Mouse (Mus musculus): Measurements from ENCODE around the gene Il18r1.
A peak's percentile ranks its signal among the peaks of the same experiment; 100 is the strongest.

The Il18r1 gene

GRCm38 (mm10) chr1:40465477-40466430 is at the start of gene Il18r1:
TSS of gene Il18r1 (plus strand) at chr1:40465552.
- DNase-seq (ENCODE audit: low spot score), result peak; percentile 4

- DNase-seq (ENCODE audit: low spot score), result no peak
Observed at GRCm38 (mm10) chr1:40417034-40417433, 48.3 kb upstream of the Il18r1 start.

- DNase-seq (ENCODE audit: low spot score), result no peak
Observed at GRCm38 (mm10) chr1:40418512-40418911, 46.8 kb upstream of the Il18r1 start.

GRCm38 (mm10) chr1:40423892-40424291 is 41.5 kb upstream of the Il18r1 start:
- no peak for DNase-seq (ENCODE audit: low spot score)

- no peak for DNase-seq (ENCODE audit: low spot score)
Observed at GRCm38 (mm10) chr1:40427270-40427669, 38.1 kb upstream of the Il18r1 start.

GRCm38 (mm10) chr1:40427901-40428300 is 37.5 kb upstream of the Il18r1 start:
- DNase-seq (ENCODE audit: low spot score), result no peak

GRCm38 (mm10) chr1:40428910-40429675 is 36.3 kb upstream of the Il18r1 start, which contains the start of gene Il1rl1:
TSS of gene Il1rl1 (plus strand) at chr1:40429570.
- no peak for DNase-seq (ENCODE audit: low spot score)

- no peak for DNase-seq (ENCODE audit: low spot score)
Observed at GRCm38 (mm10) chr1:40430143-40430834, 35.1 kb upstream of the Il18r1 start.

GRCm38 (mm10) chr1:40432169-40432568 is 33.2 kb upstream of the Il18r1 start:
- no peak for DNase-seq (ENCODE audit: low spot score)

GRCm38 (mm10) chr1:40435936-40436335 is 29.4 kb upstream of the Il18r1 start:
- DNase-seq (ENCODE audit: low spot score), result no peak

- no peak for DNase-seq (ENCODE audit: low spot score)
Observed at GRCm38 (mm10) chr1:40437340-40437739, 28.0 kb upstream of the Il18r1 start.

GRCm38 (mm10) chr1:40439504-40439903 is 25.8 kb upstream of the Il18r1 start:
- DNase-seq (ENCODE audit: low spot score), result no peak

GRCm38 (mm10) chr1:40444800-40445199 is 20.6 kb upstream of the Il18r1 start:
- DNase-seq (ENCODE audit: low spot score), result no peak

GRCm38 (mm10) chr1:40467306-40467705 is 2.0 kb downstream of the Il18r1 start:
- DNase-seq (ENCODE audit: low spot score), result no peak

GRCm38 (mm10) chr1:40468805-40469204 is 3.5 kb downstream of the Il18r1 start:
- no peak for DNase-seq (ENCODE audit: low spot score)

GRCm38 (mm10) chr1:40469900-40470299 is 4.5 kb downstream of the Il18r1 start:
- DNase-seq (ENCODE audit: low spot score), result no peak

- no peak for DNase-seq (ENCODE audit: low spot score)
Observed at GRCm38 (mm10) chr1:40472401-40472800, 7.0 kb downstream of the Il18r1 start.

- DNase-seq (ENCODE audit: low spot score), result no peak
Observed at GRCm38 (mm10) chr1:40473640-40474039, 8.3 kb downstream of the Il18r1 start.

- DNase-seq (ENCODE audit: low spot score), result no peak
Observed at GRCm38 (mm10) chr1:40474336-40474735, 9.0 kb downstream of the Il18r1 start.

GRCm38 (mm10) chr1:40475697-40476096 is 10.3 kb downstream of the Il18r1 start:
- no peak for DNase-seq (ENCODE audit: low spot score)

- DNase-seq (ENCODE audit: low spot score), result no peak
Observed at GRCm38 (mm10) chr1:40476756-40477155, 11.4 kb downstream of the Il18r1 start.

- no peak for DNase-seq (ENCODE audit: low spot score)
Observed at GRCm38 (mm10) chr1:40479505-40479923, 14.2 kb downstream of the Il18r1 start.
